20 mouse cellular contexts compared by ENCODE assay signal in genomic region chr2:93780528-93780927, GRCm38 (mm10). TPM values are rescaled to one million over a fixed set of nuclear protein-coding genes. Genes with fewer than 3 reads are reported as not detected.
DNase-seq lines count a peak whose midpoint lies in the region; ATAC-seq and TF ChIP-seq lines count a peak whose summit lies in the region.
"Had no signal": no experiment of that assay in that cellular context is flagged by ENCODE, and none has a peak within 500 bp of the region (broad histone marks: within the 10 kb centered on the region; RNA-seq: fewer than 3 reads in every experiment).

No protein-coding gene starts in this region.

- no peaks in the 10 kb centered on the region for H3K9me3 ChIP-seq in forebrain, embryonic 10.5 days
- no peaks in the 10 kb centered on the region for H3K9me3 ChIP-seq in forebrain, embryonic 12.5 days
- H3K9me3 ChIP-seq in heart, embryonic 10.5 days, result no peaks in the 10 kb centered on the region
- H3K9me3 ChIP-seq in heart, embryonic 12.5 days (replicated peaks), result no peaks in the 10 kb centered on the region
- H3K9me3 ChIP-seq in CH12.LX (replicated peaks; ENCODE audit: low read length), result no peaks in the 10 kb centered on the region
- H3K9me3 ChIP-seq: embryonic facial prominence, embryonic 13.5 days; G1E; heart, embryonic 13.5 days; hindbrain, embryonic 13.5 days; intestine, embryonic 15.5 days had no signal

- ATAC-seq in forebrain, embryonic 12.5 days (ENCODE audit: low FRiP score), result no peak
- ATAC-seq in heart, embryonic 12.5 days (ENCODE audit: insufficient number of reproducible peaks, low FRiP score), result no peak
- ATAC-seq: forebrain, embryonic 14.5 days had no signal

- 87% methylated on average over 10 of the region's 10 CpGs for WGBS in forebrain, embryonic 10.5 days
- 76% methylated on average over 10 of the region's 10 CpGs for WGBS in forebrain, embryonic 12.5 days
- 81% methylated on average over 10 of the region's 10 CpGs for WGBS in heart, embryonic 10.5 days
- WGBS in heart, embryonic 12.5 days, result 77% methylated on average over 10 of the region's 10 CpGs

- H3K27me3 ChIP-seq in forebrain, embryonic 10.5 days (ENCODE audit: poor library complexity, severe bottlenecking), result no peaks in the 10 kb centered on the region
- no peaks in the 10 kb centered on the region for H3K27me3 ChIP-seq in forebrain, embryonic 12.5 days
- H3K27me3 ChIP-seq in heart, embryonic 10.5 days (ENCODE audit: insufficient read depth, poor library complexity, severe bottlenecking), result no peaks in the 10 kb centered on the region
- no peaks in the 10 kb centered on the region for H3K27me3 ChIP-seq in heart, embryonic 12.5 days (replicated peaks)
- no peaks in the 10 kb centered on the region for H3K27me3 ChIP-seq in CH12.LX (replicated peaks)
- H3K27me3 ChIP-seq: embryonic facial prominence, embryonic 13.5 days; heart, embryonic 13.5 days; hindbrain, embryonic 13.5 days; intestine, embryonic 15.5 days had no signal

- TF ChIP-seq POLR2A in CH12.LX (IDR thresholded peaks at IDR 0.05; ENCODE audit: low read depth, low read length), result no peak

- H3K36me3 ChIP-seq in forebrain, embryonic 10.5 days (replicated peaks), result 0 out of 2 replicates have a peak, but pooled peaks cover 5% of the 10 kb centered on the region
- 0 out of 2 replicates have a peak, but pooled peaks cover 3% of the 10 kb centered on the region for H3K36me3 ChIP-seq in forebrain, embryonic 12.5 days (replicated peaks)
- H3K36me3 ChIP-seq in heart, embryonic 10.5 days, result peaks cover 3% of the 10 kb centered on the region; the same call in 1 of the 2 replicates
- peaks cover 5% of the 10 kb centered on the region; the same call in 1 of the 2 replicates for H3K36me3 ChIP-seq in heart, embryonic 12.5 days
- peaks cover 2 to 27% of the 10 kb centered on the region in 2 experiments for H3K36me3 ChIP-seq in CH12.LX (replicated peaks in 1 of 2; ENCODE audit: control insufficient read depth in 1 of 2, insufficient read depth in 1 of 2, low read length in 1 of 2)
- H3K36me3 ChIP-seq: embryonic facial prominence, embryonic 13.5 days; hindbrain, embryonic 13.5 days; intestine, embryonic 15.5 days had no signal

- no peaks in the 10 kb centered on the region for H3K79me2 ChIP-seq in CH12.LX (replicated peaks; ENCODE audit: control insufficient read depth, extremely low read depth, insufficient read depth, poor library complexity, severe bottlenecking)

- intact Hi-C loops in gastrocnemius, postnatal 14 days (cut with DNase I; ENCODE audit: low total_unique reads), result no loop called here

- no peak overlapping the region for H3K4me3 ChIP-seq in forebrain, embryonic 10.5 days
- H3K4me3 ChIP-seq in forebrain, embryonic 12.5 days (replicated peaks), result no peak overlapping the region
- H3K4me3 ChIP-seq in heart, embryonic 10.5 days, result no peak overlapping the region
- H3K4me3 ChIP-seq in heart, embryonic 12.5 days, result no peak overlapping the region
- H3K4me3 ChIP-seq in CH12.LX (replicated peaks in 1 of 3; ENCODE audit: low read depth in 2 of 3, low read length in 2 of 3, poor library complexity in 1 of 3), result no peak overlapping the region
- H3K4me3 ChIP-seq: embryonic facial prominence, embryonic 13.5 days; heart, adult 2 months; heart, embryonic 13.5 days; hindbrain, embryonic 13.5 days; intestine, embryonic 15.5 days had no signal

- TF ChIP-seq RAD21 in CH12.LX (IDR thresholded peaks at IDR 0.05; ENCODE audit: low read depth, low read length), result no peak; the same call in 1 of the 2 replicates

- peak overlapping the region; percentile 30; the same call in 1 of the 2 replicates for H3K27ac ChIP-seq in forebrain, embryonic 10.5 days
- no peak overlapping the region for H3K27ac ChIP-seq in forebrain, embryonic 12.5 days
- peak overlapping the region; percentile 13; the same call in 1 of the 2 replicates for H3K27ac ChIP-seq in heart, embryonic 10.5 days
- no peak overlapping the region for H3K27ac ChIP-seq in heart, embryonic 12.5 days (ENCODE audit: poor library complexity, severe bottlenecking)
- H3K27ac ChIP-seq in CH12.LX (ENCODE audit: insufficient read depth, low read depth), result no peak overlapping the region
- H3K27ac ChIP-seq: heart, adult 2 months; hindbrain, embryonic 13.5 days; intestine, embryonic 15.5 days had no signal

- no peak overlapping the region for H3K4me2 ChIP-seq in forebrain, embryonic 12.5 days
- H3K4me2 ChIP-seq in heart, embryonic 12.5 days, result no peak overlapping the region
- peak overlapping the region; percentile 55; the same call in 1 of the 2 replicates for H3K4me2 ChIP-seq in CH12.LX (ENCODE audit: insufficient read depth, low read depth, poor library complexity, severe bottlenecking)
- H3K4me2 ChIP-seq: embryonic facial prominence, embryonic 13.5 days; heart, embryonic 13.5 days; hindbrain, embryonic 13.5 days had no signal

- no peak for TF ChIP-seq CTCF in CH12.LX (conservative IDR thresholded peaks at IDR 0.05 in 1 of 2, IDR thresholded peaks at IDR 0.05 in 1 of 2; ENCODE audit: low read depth in 2 of 2, low read length in 2 of 2)

- no peak overlapping the region for H3K9ac ChIP-seq in forebrain, embryonic 12.5 days
- H3K9ac ChIP-seq in heart, embryonic 12.5 days, result no peak overlapping the region
- H3K9ac ChIP-seq in CH12.LX (ENCODE audit: insufficient read depth, low read depth), result no peak overlapping the region
- H3K9ac ChIP-seq: embryonic facial prominence, embryonic 13.5 days; intestine, embryonic 15.5 days had no signal

- TF ChIP-seq EP300 in CH12.LX (IDR thresholded peaks at IDR 0.05; ENCODE audit: low read length), result peak; percentile 61

- DNase-seq in forebrain, embryonic 10.5 days (ENCODE audit: extremely low spot score, low spot score), result no peak
- no peak for DNase-seq in heart, embryonic 10.5 days (ENCODE audit: low spot score)
- peak; percentile 71 for DNase-seq in CH12.LX (ENCODE audit: extremely low read depth)
- DNase-seq in gastrocnemius, postnatal 14 days, result peak; percentile 42
- DNase-seq in testis, postnatal 14 days (ENCODE audit: low spot score), result no peak
- DNase-seq in lung, adult 18-20 months, result no peak
- DNase-seq: adrenal gland, postnatal 10 days; cerebellum, adult 11-12 months; cerebellum, postnatal 14 days; heart, postnatal 4 days; kidney, adult 18-20 months had no signal

- peaks cover 53% of the 10 kb centered on the region for H3K4me1 ChIP-seq in forebrain, embryonic 10.5 days
- H3K4me1 ChIP-seq in forebrain, embryonic 12.5 days, result peaks cover 32% of the 10 kb centered on the region
- peaks cover 52% of the 10 kb centered on the region for H3K4me1 ChIP-seq in heart, embryonic 10.5 days
- H3K4me1 ChIP-seq in heart, embryonic 12.5 days (replicated peaks), result peaks cover 43% of the 10 kb centered on the region
- peaks cover 17 to 80% of the 10 kb centered on the region in 2 experiments for H3K4me1 ChIP-seq in CH12.LX (ENCODE audit: control insufficient read depth in 1 of 2, insufficient read depth in 2 of 2)

- dilution Hi-C loops in CH12.LX (cut with MboI; ENCODE audit: extremely low pct_ligation_motif_present, extremely low pct_unique_long_range_greater_than_20kb, low sequenced_read_pairs), result no loop called here

- in situ Hi-C loops in CH12.LX (cut with MboI; ENCODE audit: low pct_ligation_motif_present, low pct_unique_long_range_greater_than_20kb, low sequenced_read_pairs), result no loop called here

TF ChIP-seq in CH12.LX, 34 proteins besides CTCF, POLR2A, EP300 and RAD21:
- peak; percentile 30; the same call in 1 of the 2 replicates for TF ChIP-seq CHD2 (IDR thresholded peaks at IDR 0.05; ENCODE audit: low read length)
- 0 out of 2 replicates have a peak, but pooled peaks have one; percentile 59 for TF ChIP-seq UBTF (IDR thresholded peaks at IDR 0.05; ENCODE audit: low read depth, low read length)
- no peak for TF ChIP-seq POLR2AphosphoS2 (IDR thresholded peaks at IDR 0.05; ENCODE audit: low read depth, low read length)
- TF ChIP-seq ZMIZ1 (IDR thresholded peaks at IDR 0.05; ENCODE audit: low read depth, low read length), result no peak
- peak; percentile 91 for TF ChIP-seq MAZ (IDR thresholded peaks at IDR 0.05; ENCODE audit: low read depth, low read length)
- peak; percentile 80 for TF ChIP-seq IRF4 (IDR thresholded peaks at IDR 0.05; ENCODE audit: low read depth, low read length)
- TF ChIP-seq MXI1 (IDR thresholded peaks at IDR 0.05; ENCODE audit: low read depth, low read length), result 0 out of 2 replicates have a peak, but pooled peaks have one; percentile 36
- peak; percentile 55; the same call in 1 of the 2 replicates for TF ChIP-seq TCF12 (IDR thresholded peaks at IDR 0.05; ENCODE audit: low read depth, low read length)
- TF ChIP-seq MAFK (IDR thresholded peaks at IDR 0.05; ENCODE audit: insufficient replicate concordance, low read length), result 0 out of 2 replicates have a peak, but pooled peaks have one; percentile 43
- peak; percentile 51; the same call in 1 of the 2 replicates for TF ChIP-seq MAX (IDR thresholded peaks at IDR 0.05; ENCODE audit: low read length)
- TF ChIP-seq JUN (IDR thresholded peaks at IDR 0.05; ENCODE audit: insufficient read depth, low read depth, low read length), result no peak
- TF ChIP-seq MYC (IDR thresholded peaks at IDR 0.05; ENCODE audit: low read depth, low read length), result 0 out of 2 replicates have a peak, but pooled peaks have one; percentile 40
- TF ChIP-seq JUND (conservative IDR thresholded peaks at IDR 0.05; ENCODE audit: low read depth, low read length), result 0 out of 2 replicates have a peak, but pooled peaks have one; percentile 15
- no peak for TF ChIP-seq KAT2A (IDR thresholded peaks at IDR 0.05; ENCODE audit: insufficient replicate concordance, low read length)
- TF ChIP-seq BHLHE40 (IDR thresholded peaks at IDR 0.05; ENCODE audit: low read depth, low read length), result peak; percentile 75
- TF ChIP-seq ETS1 (conservative IDR thresholded peaks at IDR 0.05; ENCODE audit: low read depth, low read length), result peak; percentile 76
- TF ChIP-seq ELF1 (IDR thresholded peaks at IDR 0.05; ENCODE audit: low read depth, low read length), result peak; percentile 18; the same call in 1 of the 2 replicates
- peak; percentile 72; the same call in 1 of the 2 replicates for TF ChIP-seq MEF2A (IDR thresholded peaks at IDR 0.05; ENCODE audit: borderline replicate concordance, low read depth, low read length)
- TF ChIP-seq NRF1 (IDR thresholded peaks at IDR 0.05; ENCODE audit: low read depth, low read length), result no peak

RNA-seq across cellular contexts. Expression of gene Ext2, which starts 41.8 kb away (rescaled TPM):
- polyA plus RNA-seq in forebrain, embryonic 10.5 days (2016; fragmentation: Nextera tagmentation; extraction: Ambion mirVana), result 64.6 and 69.8 TPM in 2 replicates
- polyA plus RNA-seq in forebrain, embryonic 12.5 days (2016; fragmentation: Nextera tagmentation; extraction: Ambion mirVana), result 68.8 and 69.2 TPM in 2 replicates
- 82.8 and 83.0 TPM in 2 replicates for polyA plus RNA-seq in heart, embryonic 10.5 days (2016; fragmentation: Nextera tagmentation; extraction: Ambion mirVana)
- polyA plus RNA-seq in heart, embryonic 12.5 days (2016; fragmentation: Nextera tagmentation; extraction: Ambion mirVana), result 79.8 and 87.2 TPM in 2 replicates
- total RNA-seq in CH12.LX (2012; rRNA removed) (21.7 and 26.9 TPM in 2 replicates), CH12.LX (2014; rRNA removed) (18.7 and 20.2 TPM in 2 replicates)
- 30.4 and 33.1 TPM in 2 replicates for polyA plus RNA-seq in CH12.LX (2012; ENCODE audit: insufficient read length, low read depth)
- 10 to 100 TPM; 33.5 to 37.8 TPM for total RNA-seq in gastrocnemius, postnatal 14 days (2021)

Comparison
In these comparisons a context has a peak if more than half of its experiments do, and no peak if none do; other contexts are left out.
1. H3K27ac ChIP-seq: peak in forebrain, embryonic 10.5 days (single experiment) and heart, embryonic 10.5 days (single experiment); none in forebrain, embryonic 12.5 days (single experiment), heart, embryonic 12.5 days (single experiment) and CH12.LX (single experiment).
2. DNase-seq: peak in CH12.LX (single experiment) and gastrocnemius, postnatal 14 days (single experiment); none in forebrain, embryonic 10.5 days (single experiment), heart, embryonic 10.5 days (single experiment), testis, postnatal 14 days (single experiment) and lung, adult 18-20 months (0 of 2).